Mouse (Mus musculus): ENCODE data around the gene Guk1.
A peak's percentile ranks its signal among the peaks of the same experiment; 100 is the strongest.
"Not testable (repeated sequence)": the region's sequence is repeated elsewhere in the genome, so short reads cannot be mapped to it uniquely, and the experiment has no call there.

The Guk1 gene

GRCm38 (mm10) chr11:59211561-59211960 lies 19.5 kb upstream of the Guk1 start:
- DNase-seq (ENCODE audit: low spot score in 2 of 2), result not testable (repeated sequence)

- DNase-seq (ENCODE audit: low spot score in 2 of 2), result no peak
Measured at GRCm38 (mm10) chr11:59210020-59210419, 18.0 kb upstream of the Guk1 start.

- DNase-seq (ENCODE audit: low spot score in 2 of 2), result no peak
Measured at GRCm38 (mm10) chr11:59209580-59209979, 17.6 kb upstream of the Guk1 start.

GRCm38 (mm10) chr11:59209003-59209441 lies 17.0 kb upstream of the Guk1 start:
- DNase-seq (ENCODE audit: low spot score in 2 of 2), result peak in 1 of 2 experiments; percentile 63

- peak; percentile 89 to 94 for DNase-seq (ENCODE audit: low spot score in 2 of 2)
Measured at GRCm38 (mm10) chr11:59208153-59208831, 16.3 kb upstream of the Guk1 start, which contains the start of gene 2310033P09Rik. TSS of gene 2310033P09Rik (plus strand) at chr11:59208321.

- DNase-seq (ENCODE audit: low spot score in 2 of 2), result peak; percentile 84 to 93
Measured at GRCm38 (mm10) chr11:59202081-59202995, 10.3 kb upstream of the Guk1 start, which contains the start of gene Mrpl55. TSS of gene Mrpl55 (plus strand) at chr11:59202486.

GRCm38 (mm10) chr11:59201216-59202002 lies 9.4 kb upstream of the Guk1 start:
- no peak for DNase-seq (ENCODE audit: low spot score in 2 of 2)

- DNase-seq (ENCODE audit: low spot score in 2 of 2), result no peak
Measured at GRCm38 (mm10) chr11:59196230-59196629, 4.2 kb upstream of the Guk1 start.

- peak; percentile 71 to 79 for DNase-seq (ENCODE audit: low spot score in 2 of 2)
Measured at GRCm38 (mm10) chr11:59191231-59192058, 567 bp downstream of the Guk1 start.

GRCm38 (mm10) chr11:59187706-59188105 lies 4.3 kb downstream of the Guk1 start:
- DNase-seq (ENCODE audit: low spot score in 2 of 2), result no peak

GRCm38 (mm10) chr11:59185490-59185889 lies 6.5 kb downstream of the Guk1 start:
- no peak for DNase-seq (ENCODE audit: low spot score in 2 of 2)

- peak in 1 of 2 experiments; percentile 53 for DNase-seq (ENCODE audit: low spot score in 2 of 2)
Measured at GRCm38 (mm10) chr11:59183821-59184220, 8.2 kb downstream of the Guk1 start.

GRCm38 (mm10) chr11:59182864-59183331 lies 9.1 kb downstream of the Guk1 start, which contains the start of gene Gjc2:
TSS of gene Gjc2 (minus strand) at chr11:59183213.
- DNase-seq (ENCODE audit: low spot score in 2 of 2), result peak in 1 of 2 experiments; percentile 33

GRCm38 (mm10) chr11:59176921-59177320 lies 15.1 kb downstream of the Guk1 start:
- no peak for DNase-seq (ENCODE audit: low spot score in 2 of 2)

GRCm38 (mm10) chr11:59176475-59176874 lies 15.5 kb downstream of the Guk1 start:
- no peak for DNase-seq (ENCODE audit: low spot score in 2 of 2)

GRCm38 (mm10) chr11:59174189-59174838 lies 17.7 kb downstream of the Guk1 start:
- no peak for DNase-seq (ENCODE audit: low spot score in 2 of 2)

GRCm38 (mm10) chr11:59170549-59170948 lies 21.5 kb downstream of the Guk1 start:
- DNase-seq (ENCODE audit: low spot score in 2 of 2), result no peak

- DNase-seq (ENCODE audit: low spot score in 2 of 2), result no peak
Measured at GRCm38 (mm10) chr11:59169807-59170206, 22.2 kb downstream of the Guk1 start.

- no peak for DNase-seq (ENCODE audit: low spot score in 2 of 2)
Measured at GRCm38 (mm10) chr11:59165616-59166241, 26.3 kb downstream of the Guk1 start.

- DNase-seq (ENCODE audit: low spot score in 2 of 2), result no peak
Measured at GRCm38 (mm10) chr11:59164384-59164783, 27.6 kb downstream of the Guk1 start.
